Mouse (Mus musculus): ENCODE measurements around the gene Gm49352. TPM values are rescaled to one million over a fixed set of nuclear protein-coding genes. Genes with fewer than 3 reads are reported as not detected.
"Not testable (repeated sequence)": the region's sequence is repeated elsewhere in the genome, so short reads cannot be mapped to it uniquely, and the experiment has no call there.

The Gm49352 gene
- polyA plus RNA-seq (2011; ENCODE audit: insufficient read depth, insufficient read length, low replicate concordance, missing spikeins): not detected in 2 replicates

DNA sequence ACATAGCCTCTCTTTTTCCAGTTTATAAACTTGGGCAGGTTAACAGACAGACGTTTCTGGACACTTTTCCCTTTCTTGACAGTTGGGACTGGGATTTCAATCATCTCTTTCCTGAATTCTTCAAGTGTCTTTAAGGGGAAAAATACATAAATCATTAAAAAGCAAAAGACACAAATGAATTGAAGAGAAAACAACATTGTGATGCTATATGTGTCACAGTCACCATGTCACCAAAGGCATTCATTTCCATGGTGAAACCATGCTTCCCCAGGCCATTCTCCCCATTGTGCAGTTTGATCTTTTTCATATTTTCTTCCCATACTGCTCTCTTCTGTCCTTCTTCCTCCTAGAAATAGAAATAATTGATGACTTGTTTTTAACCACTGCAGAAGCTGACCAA, at the start of gene Gm49352:
Gm49352 (minus strand) TSS at position 101 of the 400 bp plus-strand sequence.
- H3K4me1 ChIP-seq (ENCODE audit: control insufficient read depth, insufficient read depth, low read length); H3K27ac ChIP-seq (ENCODE audit: control insufficient read depth, insufficient read depth, low read depth, low read length, poor library complexity); H3K4me3 ChIP-seq (replicated peaks; ENCODE audit: control insufficient read depth, low read depth, low read length): not testable (repeated sequence)
- 36% methylated on average over 1 of the region's 1 CpGs for WGBS

DNA sequence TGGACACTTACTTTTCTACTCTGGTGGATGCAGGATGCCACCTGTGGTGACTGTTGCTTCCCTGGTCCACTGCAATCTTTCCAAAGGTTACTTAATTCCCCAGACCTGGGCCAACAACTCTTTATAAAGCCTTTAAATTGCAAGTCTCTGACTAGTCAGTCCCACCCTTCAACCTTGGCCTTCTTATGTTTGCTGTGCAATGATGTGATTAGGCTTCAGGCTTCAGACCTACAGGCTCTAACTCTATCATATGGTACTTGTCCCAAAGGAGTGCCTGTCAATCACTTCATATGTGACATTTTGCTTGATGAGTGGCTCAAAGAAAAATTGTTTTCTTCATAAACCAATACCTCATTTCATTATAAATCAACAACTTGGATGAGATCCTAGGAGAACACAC, 2.1 kb upstream of the Gm49352 start, which contains the start of gene Cts3:
Cts3 (minus strand) TSS at position 101 of the 400 bp plus-strand sequence.
- H3K4me3 ChIP-seq (replicated peaks; ENCODE audit: control insufficient read depth, low read depth, low read length): no peak within 1 kb of the TSS
- no peak within 1 kb of the TSS for H3K27ac ChIP-seq (ENCODE audit: control insufficient read depth, insufficient read depth, low read depth, low read length, poor library complexity)
- TF ChIP-seq POLR2A (IDR thresholded peaks at IDR 0.05; ENCODE audit: borderline replicate concordance, control insufficient read depth, low read depth, low read length) (no peak), CTCF (IDR thresholded peaks at IDR 0.05; ENCODE audit: control insufficient read depth, insufficient read depth, low read length) (no peak)
- H3K4me1 ChIP-seq (ENCODE audit: control insufficient read depth, insufficient read depth, low read length): no peaks in the 10 kb centered on the region

DNA sequence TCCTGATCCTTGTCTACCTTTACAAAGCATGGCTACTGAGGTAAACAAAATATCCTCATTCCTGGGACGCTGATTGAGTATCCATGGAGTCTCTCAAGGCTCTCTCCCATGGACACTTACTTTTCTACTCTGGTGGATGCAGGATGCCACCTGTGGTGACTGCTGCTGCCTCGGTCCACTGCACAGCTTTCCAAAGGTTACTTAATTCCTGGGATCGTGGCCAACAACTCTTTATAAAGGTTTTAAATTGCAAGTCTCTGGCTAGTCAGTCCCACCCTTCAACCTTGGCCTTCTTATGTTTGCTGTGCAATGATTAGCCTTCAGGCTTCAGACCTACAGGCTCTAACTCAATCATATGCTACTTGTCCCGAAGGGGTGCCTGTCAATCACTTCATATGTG, 26.3 kb downstream of the Gm49352 start, which contains the start of gene Ctsm:
Ctsm (minus strand) TSS at position 209 of the 400 bp plus-strand sequence.
- WGBS: 61% methylated on average over 4 of the region's 4 CpGs
- H3K4me3 ChIP-seq (replicated peaks; ENCODE audit: control insufficient read depth, low read depth, low read length): no peak within 1 kb of the TSS
- H3K4me1 ChIP-seq (ENCODE audit: control insufficient read depth, insufficient read depth, low read length): no peaks in the 10 kb centered on the region
- no peak for TF ChIP-seq CTCF (IDR thresholded peaks at IDR 0.05; ENCODE audit: control insufficient read depth, insufficient read depth, low read length)
- no peak for TF ChIP-seq POLR2A (IDR thresholded peaks at IDR 0.05; ENCODE audit: borderline replicate concordance, control insufficient read depth, low read depth, low read length)
- no peak within 1 kb of the TSS for H3K27ac ChIP-seq (ENCODE audit: control insufficient read depth, insufficient read depth, low read depth, low read length, poor library complexity)

Other genes with a start within 250 kb of the Gm49352 start
- not detected in 2 replicates for gene Cts7, start 210.0 kb downstream of the Gm49352 start, polyA plus RNA-seq (2011; ENCODE audit: insufficient read depth, insufficient read length, low replicate concordance, missing spikeins)
- gene Ctsm, start 26.3 kb downstream of the Gm49352 start, polyA plus RNA-seq (2011; ENCODE audit: insufficient read depth, insufficient read length, low replicate concordance, missing spikeins): not detected in 2 replicates
- gene Cts3, start 2.0 kb upstream of the Gm49352 start, polyA plus RNA-seq (2011; ENCODE audit: insufficient read depth, insufficient read length, low replicate concordance, missing spikeins): not detected in 2 replicates

Measured in bone marrow, adult 2 months (tissue).